Mouse (Mus musculus): ENCODE data around the gene H2-M9. TPM values are rescaled to one million over a fixed set of nuclear protein-coding genes. Genes with fewer than 3 reads are reported as not detected.

The H2-M9 gene
- total RNA-seq (2023): not detected

GRCm38 (mm10) chr17:36642566-36642965, at the start of gene H2-M9:
Gene H2-M9, minus strand, starts transcription at chr17:36642666.

GRCm38 (mm10) chr17:36672119-36672518, 29.7 kb upstream of the H2-M9 start, which contains the start of gene H2-M1:
Gene H2-M1, minus strand, starts transcription at chr17:36672219.

Other genes with a start within 250 kb of the H2-M9 start
- gene H2-M10.4, start 180.3 kb downstream of the H2-M9 start, total RNA-seq (2023): not detected
- not detected for gene H2-M11, start 95.6 kb downstream of the H2-M9 start, total RNA-seq (2023)
- not detected for gene H2-M1, start 29.6 kb upstream of the H2-M9 start, total RNA-seq (2023)
- not detected for gene H2-M10.5, start 130.2 kb upstream of the H2-M9 start, total RNA-seq (2023)
- not detected for gene H2-M10.6, start 169.5 kb upstream of the H2-M9 start, total RNA-seq (2023)
- 100 to 1,000 TPM; 117 to 139 TPM for gene Trim26, start 194.5 kb upstream of the H2-M9 start, total RNA-seq (2023)
- gene Trim15, start 224.5 kb upstream of the H2-M9 start, total RNA-seq (2023): not detected
- gene Trim10, start 226.9 kb upstream of the H2-M9 start, total RNA-seq (2023): under 1 TPM; 0.32 to 0.33 TPM
- gene Trim40, start 247.5 kb upstream of the H2-M9 start, total RNA-seq (2023): not detected